Mouse (Mus musculus) c-Kit-positive CD71-positive TER-119-negative erythroid progenitor cells, embryonic 14.5 days (primary cell): ENCODE results near the gene Ccdc28b.

Experiments used
- DNase-seq: peaks from one replicate; pipeline ENCODE4 v3.0.0-alpha.2; 2013; ENCODE audit warnings: low read depth

Ccdc28b gene

DNA sequence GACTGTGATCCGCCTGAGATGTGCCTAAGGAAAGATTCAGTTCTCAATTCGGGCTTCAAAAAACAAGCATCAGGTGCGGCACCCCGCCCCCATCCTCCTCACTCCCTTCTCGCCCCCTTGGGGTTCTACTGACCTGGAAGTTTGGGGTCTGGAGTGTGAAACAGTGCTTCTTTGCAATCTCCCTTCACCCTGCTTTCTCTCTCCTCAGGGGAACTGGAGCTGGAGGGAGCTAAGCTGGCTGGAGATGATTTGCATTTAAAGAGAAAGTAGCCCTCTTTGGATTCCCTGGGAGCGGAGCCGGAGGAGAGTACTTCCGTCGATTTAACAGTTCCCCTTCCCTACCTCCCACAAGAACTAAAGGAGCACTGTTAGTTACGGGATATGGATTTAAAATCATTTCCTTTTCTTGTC is at the start of gene Ccdc28b:
Gene Ccdc28b, minus strand, starts transcription at position 267 of the 411 bp plus-strand sequence.
- no peak for DNase-seq

DNA sequence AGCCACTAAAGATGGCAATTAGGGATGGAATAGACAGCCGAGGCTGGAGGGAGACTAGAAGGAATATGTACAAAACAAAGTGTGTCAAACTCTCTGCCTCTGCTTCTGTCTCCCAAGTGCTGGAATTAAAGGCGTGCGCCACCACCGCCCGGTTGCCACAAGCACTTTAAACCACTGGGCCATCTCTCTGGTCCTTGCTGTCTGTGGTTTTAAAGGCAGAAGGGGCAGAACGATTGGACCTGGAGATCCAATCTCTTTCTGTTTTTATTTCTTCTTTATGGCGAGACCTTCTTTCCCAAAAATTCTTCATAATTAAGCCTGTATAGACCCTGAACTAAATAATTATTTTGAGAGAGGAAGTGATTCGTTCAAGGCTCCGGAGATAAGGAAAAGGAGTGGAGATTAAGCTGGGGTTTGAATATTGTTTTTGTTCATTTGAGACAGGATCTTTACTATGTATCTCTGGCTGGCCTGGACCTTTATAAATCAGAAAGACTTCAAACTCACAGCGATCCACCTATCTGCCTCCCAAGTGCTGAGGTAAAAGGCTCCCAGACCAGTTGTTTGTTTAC is 49.2 kb upstream of the Ccdc28b start:
- DNase-seq: no peak

DNA sequence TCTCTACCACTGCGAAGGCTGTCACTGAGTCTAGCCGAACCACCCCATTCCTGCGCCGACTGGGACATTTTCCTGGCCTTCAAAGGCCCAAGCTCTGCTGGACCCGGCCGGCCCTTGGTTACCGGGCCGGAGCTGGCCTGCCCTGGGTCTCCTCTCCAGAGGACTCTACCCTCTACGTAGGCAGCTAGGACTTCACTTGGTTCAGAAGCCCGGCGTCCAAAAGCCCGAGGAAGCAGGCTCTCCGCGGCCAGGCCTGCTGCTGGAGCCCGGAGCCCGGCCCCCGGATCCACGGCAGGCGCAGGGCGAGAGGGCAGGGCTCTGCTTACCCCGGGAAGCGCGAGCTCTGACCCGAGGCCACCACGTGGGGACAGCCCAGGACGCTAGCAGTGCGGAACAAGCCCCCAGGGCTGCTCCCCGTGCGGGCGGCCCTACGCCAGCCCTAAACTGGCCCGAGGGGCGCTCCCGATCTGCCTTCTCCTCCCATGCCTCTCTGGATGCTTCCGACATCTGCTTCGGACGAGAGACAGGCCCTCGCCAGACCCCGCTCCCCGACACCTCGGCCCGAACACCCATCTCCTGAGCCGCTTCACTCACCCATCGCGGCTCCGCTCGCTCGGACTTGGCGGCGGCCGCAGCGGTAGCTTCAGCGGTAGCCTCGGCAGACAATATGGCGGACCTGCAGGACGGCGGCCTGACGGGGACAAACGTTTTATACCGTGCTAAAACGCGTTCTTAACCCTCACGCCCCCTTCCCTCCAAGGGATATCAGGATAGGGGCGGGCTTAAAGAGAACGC is 48.5 kb upstream of the Ccdc28b start, which contains the start of gene Kpna6:
Gene Kpna6, minus strand, starts transcription at position 685 of the 795 bp plus-strand sequence.
- DNase-seq: peak; percentile 81

- DNase-seq: peak; percentile 77
Observed at GRCm38 (mm10) chr4:129671491-129672082, 47.8 kb upstream of the Ccdc28b start.

DNA sequence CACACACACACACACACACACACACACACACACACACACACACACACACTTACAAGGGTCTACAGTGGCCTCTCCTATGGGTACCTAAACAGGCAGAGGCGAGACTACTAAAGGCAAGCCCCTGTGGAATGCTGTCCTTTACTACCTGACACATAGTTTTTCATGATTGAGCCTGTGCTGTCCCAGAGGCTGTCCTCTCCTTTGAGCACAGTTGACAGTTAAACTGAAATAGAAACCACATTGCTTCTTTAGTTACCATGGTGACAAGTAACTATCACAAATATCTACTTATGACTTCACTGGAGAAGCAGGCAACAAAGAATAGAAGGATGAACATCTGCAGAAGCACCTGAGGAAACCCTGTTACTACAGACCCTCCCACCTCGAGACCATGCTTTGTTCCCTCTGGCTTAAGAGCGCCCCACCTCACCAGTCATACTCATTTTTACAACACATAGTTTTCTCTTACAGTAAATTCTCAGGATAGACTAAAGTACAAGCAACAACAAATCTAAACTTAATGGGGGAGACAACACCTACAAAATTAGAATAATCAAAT is 38.6 kb upstream of the Ccdc28b start:
- DNase-seq: no peak

GRCm38 (mm10) chr4:129661584-129661983 is 37.8 kb upstream of the Ccdc28b start:
- DNase-seq: no peak

- no peak for DNase-seq
Observed at GRCm38 (mm10) chr4:129654770-129655169, 31.0 kb upstream of the Ccdc28b start.

DNA sequence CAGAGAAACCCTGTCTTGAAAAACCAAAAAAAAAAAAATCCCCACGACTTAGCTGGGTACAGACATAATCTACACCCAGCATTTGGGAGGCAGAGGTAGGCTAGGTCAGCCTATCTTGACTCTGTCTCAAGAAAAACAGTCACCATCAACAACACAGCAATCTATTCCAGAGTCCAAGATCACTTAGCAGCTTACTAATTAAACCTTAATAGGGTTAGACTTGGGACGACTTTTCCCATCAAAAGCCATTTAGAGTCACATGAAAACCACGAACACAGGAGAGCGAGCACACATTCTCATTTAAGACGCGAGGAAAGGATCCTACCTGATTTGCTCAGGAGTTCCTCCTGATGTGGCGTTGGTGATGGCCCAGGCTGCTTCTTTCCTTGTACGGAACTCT is 26.6 kb upstream of the Ccdc28b start:
- no peak for DNase-seq

DNA sequence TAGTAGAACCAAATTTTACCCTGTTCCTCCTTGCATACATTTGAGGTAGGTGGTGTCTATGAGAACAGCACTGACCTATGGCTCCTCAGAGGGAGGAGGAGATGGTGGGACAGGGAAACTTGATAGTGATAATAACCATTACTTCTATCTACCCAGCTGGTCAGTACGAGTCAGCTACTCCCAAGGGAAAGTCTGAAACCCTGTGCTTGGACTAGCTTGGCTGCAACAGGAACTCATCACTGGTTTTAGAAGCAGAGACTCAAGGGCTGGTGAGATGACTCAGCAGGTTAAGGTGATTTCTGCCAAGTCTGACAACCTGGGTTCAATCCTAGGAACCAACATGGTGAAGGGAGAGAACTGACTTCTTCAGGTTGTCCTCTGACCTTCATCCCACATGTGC is 24.9 kb upstream of the Ccdc28b start:
- DNase-seq: no peak

- no peak for DNase-seq
Observed at GRCm38 (mm10) chr4:129645204-129645603, 21.5 kb upstream of the Ccdc28b start.

DNA sequence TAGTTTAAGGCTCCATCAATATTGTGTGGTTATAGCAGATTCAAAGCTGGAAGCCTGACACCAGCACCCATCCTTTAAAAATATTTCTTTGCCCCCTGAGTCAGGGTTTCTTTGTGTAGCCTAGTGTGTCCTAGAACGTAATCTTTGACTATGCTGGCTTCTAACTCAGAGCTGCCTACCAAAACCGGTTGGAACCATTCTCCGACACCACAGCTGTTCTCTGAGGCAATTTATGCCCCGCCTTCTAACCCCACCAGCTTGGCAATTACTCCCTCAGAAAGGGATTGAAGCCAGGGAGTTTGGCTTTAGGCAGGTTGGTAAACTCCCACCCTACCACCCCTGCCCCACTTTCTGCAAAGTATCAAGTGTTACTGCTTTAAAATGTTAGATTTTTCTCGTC is 18.0 kb upstream of the Ccdc28b start:
- DNase-seq: no peak

DNA sequence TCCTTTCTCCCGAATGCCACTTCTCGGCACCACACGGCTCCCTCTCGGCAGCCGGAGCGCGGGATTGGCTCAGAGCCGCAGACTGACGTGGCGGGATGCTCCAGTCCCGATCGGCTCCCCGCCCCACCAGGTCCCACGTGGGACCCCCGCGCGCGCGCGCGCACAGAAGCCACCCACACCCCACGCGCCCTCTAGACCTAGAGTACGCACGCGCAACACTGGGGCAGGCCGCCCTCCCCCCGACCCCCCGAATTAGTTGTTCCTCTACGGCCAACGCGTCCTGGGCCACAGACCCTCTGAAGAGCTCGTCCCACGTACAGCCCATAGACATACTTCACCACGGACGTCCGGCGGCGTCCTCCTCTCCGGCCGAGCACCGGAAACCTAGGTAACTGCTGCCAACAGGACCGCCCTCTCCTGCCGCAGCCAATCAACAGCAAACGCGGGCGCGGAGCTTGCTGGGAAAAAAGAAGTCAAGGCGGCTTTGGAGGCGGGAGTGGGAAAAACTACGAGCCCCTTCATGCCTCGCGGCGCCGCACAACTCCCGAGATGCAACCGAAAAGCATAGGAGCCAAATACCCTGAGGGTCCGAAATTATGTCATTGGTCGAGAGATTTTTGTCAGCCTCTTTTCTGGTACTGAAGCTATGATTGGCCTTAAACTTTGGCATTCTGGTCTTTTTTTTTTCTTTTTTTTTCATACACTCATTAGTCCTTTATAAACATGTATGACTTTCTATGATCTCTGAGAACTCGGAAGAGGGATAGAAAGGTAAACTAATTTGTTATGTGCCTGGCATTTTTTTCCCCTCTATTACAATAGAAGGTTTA is 17.1 kb upstream of the Ccdc28b start, which contains the start of gene Txlna:
Gene Txlna, minus strand, starts transcription at position 428 of the 830 bp plus-strand sequence.
- DNase-seq: peak; percentile 96

GRCm38 (mm10) chr4:129640101-129640637 is 16.4 kb upstream of the Ccdc28b start:
- DNase-seq: no peak

DNA sequence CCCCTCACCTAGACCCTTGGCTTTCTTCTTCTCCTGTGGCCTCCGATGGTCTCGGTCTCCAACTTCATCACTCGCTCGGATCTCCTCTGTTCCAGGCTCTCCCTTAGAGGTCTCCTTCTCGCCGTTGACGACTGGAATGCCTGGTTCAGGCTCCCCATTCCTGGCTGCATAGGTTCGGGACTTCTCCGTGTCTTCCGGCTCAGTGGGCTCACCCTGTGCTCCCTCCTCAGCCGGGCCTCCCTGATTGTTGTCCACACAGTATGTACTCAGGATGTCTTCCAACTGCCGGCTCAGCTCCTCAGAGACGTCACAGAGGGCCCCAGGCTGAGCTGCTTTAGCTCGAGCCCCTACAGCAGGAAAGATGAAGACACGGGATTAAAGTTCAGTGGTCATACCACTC is 15.5 kb upstream of the Ccdc28b start:
- DNase-seq: no peak

DNA sequence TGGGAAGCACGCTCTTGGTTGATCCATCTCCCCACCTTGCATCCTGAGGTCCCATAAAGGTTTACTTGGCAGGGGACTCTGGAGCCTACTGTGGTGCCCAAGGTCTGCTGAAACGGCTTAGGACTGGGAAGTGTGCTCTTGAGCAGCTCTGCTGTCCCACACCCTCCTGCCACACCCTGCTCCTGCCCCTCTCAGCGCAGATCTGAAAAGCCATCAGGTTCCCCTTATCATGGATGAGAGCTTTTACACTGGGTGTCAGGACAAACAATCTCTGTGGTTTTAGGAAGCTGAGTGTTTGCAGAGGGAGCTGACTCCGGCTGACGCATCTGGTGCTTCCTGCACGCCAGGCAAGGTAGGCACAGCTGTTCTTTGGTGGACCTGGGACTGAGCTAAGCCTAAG is 10.1 kb upstream of the Ccdc28b start:
- DNase-seq: no peak

DNA sequence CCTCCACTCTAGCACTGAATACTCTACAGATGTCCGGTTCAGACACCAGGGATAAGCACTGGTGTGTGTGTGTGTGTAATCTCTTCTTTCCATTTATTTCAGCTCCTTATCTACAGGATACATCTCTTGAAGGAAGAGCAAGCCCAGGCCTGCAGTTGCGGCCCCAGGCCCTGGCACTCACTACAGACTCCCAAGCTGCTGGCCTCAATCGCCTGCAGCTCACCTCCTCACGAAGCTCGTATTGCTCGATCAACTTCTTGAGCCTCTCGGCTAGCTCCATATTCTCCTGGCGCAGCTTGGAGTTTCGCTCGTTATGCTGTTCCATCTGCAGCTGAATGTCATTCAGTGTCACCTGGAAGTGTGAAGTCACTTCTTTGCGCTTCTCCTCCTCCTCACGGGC is 8.1 kb upstream of the Ccdc28b start:
- no peak for DNase-seq

- DNase-seq: no peak
Observed at GRCm38 (mm10) chr4:129630944-129631343, 7.2 kb upstream of the Ccdc28b start.

DNA sequence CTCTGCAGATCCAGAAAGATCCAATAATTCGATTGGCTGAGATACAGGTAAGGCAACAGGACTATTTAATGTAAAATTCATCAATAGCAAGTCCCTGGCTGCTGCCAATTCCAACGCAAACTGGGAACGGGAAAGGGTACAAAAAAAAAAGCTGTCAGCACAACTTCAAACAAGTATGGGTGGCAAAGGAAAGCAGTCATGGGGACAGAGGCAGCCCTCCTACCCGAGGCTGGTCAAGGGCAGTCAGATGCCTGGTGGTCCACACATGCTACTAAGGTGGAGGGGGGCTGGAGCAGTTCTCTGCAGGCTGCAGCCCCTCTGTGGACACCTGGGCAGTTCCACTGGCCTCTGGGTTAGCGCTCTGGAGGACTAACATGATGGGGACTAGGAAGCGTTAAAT is 2.3 kb upstream of the Ccdc28b start:
- DNase-seq: no peak

DNA sequence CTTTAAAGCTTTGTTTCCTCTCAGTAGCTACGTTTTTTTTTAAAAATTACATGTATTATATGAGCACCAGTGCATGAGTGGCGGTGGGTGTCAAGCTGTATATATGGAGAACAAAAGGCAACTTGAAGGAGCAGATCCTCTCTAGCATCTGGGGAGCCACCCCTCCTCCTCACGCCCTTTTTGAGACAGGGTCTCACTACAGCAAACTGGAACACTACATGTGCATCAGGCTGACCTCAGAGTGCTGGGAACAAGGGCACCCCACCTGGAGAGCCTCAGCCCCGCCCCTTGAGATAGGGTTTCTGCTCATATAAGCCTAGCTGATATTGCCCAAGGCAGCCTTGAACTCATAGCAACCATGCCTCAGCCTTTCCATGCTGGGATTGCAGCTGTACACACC is 1.7 kb upstream of the Ccdc28b start:
- DNase-seq: no peak

DNA sequence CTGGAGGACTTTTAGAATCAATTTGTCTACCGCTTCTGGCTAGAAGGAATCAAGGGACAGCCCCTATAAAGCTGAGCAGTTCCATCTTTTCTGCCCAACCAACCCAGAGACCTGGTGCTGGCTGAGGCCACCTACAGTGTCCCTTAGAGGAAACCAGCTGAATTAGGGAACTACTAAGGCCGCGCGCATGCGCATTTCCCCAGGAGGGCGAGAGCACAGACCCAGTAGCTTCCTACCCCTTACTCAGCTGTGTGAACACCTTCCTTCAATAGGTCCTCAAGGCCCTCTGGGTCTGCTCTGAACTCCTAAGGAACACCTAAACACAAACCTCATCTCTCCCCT is 1.3 kb upstream of the Ccdc28b start:
- DNase-seq: no peak

DNA sequence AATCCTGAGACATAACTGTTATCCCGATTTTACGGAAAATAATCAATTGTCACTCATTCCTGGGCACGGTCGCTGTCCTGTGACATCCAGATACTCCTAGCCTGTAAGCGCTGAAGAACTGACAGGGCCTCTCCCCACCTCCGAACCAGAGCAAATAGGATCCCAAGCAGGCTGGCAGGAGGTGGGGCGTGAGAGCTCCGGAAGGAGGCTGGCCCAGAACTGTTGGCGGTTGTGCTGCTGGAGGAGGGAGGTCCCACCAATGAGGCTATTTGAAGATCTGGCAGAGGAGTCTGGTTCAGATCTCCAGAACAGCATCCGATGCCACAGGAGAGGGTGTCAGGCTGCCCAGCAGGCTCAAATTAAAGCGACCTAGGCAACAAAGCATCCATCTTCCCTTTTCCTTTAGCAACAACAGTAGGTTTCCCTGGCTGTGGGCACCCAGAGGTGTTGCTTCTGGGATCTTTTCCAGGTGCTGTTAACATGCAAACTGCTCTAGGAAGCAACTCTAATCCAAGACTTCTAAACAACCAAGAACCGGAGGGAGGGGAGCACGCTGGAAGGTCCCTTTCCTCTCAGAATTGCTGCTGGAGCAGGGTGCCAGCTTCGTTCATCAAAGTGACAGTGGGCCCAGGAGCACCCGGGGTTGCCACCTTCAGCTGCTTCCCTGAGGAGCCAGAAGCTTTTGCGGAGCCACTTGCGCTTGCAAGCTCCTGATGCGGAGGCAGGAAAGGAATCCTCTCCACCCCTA is 708 bp upstream of the Ccdc28b start:
- DNase-seq: peak; percentile 89
